Mouse (Mus musculus): ENCODE data around the gene Fbxw26. TPM values are rescaled to one million over a fixed set of nuclear protein-coding genes. Genes with fewer than 3 reads are reported as not detected.
"Not testable (repeated sequence)": the region's sequence is repeated elsewhere in the genome, so short reads cannot be mapped to it uniquely, and the experiment has no call there.

Gene Fbxw26
- total RNA-seq (2021), result not detected
- long read RNA-seq, experiment 1, result 0 reads
- long read RNA-seq, experiment 2, result 0 reads

- DNase-seq (ENCODE audit: low spot score in 2 of 2), result not testable (repeated sequence)
Measured at GRCm38 (mm10) chr9:109745989-109746388, at the start of gene Fbxw26. Gene Fbxw26, minus strand, starts transcription at chr9:109746089.

- no peak for DNase-seq (ENCODE audit: low spot score in 2 of 2)
Measured at GRCm38 (mm10) chr9:109795221-109795620, 49.3 kb upstream of the Fbxw26 start.

GRCm38 (mm10) chr9:109790570-109790969 is 44.7 kb upstream of the Fbxw26 start, which contains the start of gene Fbxw27:
Gene Fbxw27, minus strand, starts transcription at chr9:109790670.
- not testable (repeated sequence) for DNase-seq (ENCODE audit: low spot score in 2 of 2)

GRCm38 (mm10) chr9:109766841-109767240 is 21.0 kb upstream of the Fbxw26 start:
- not testable (repeated sequence) for DNase-seq (ENCODE audit: low spot score in 2 of 2)

GRCm38 (mm10) chr9:109702600-109702999 is 43.3 kb downstream of the Fbxw26 start, which contains the start of gene Fbxw18:
Gene Fbxw18, minus strand, starts transcription at chr9:109702700.
- DNase-seq (ENCODE audit: low spot score in 2 of 2), result not testable (repeated sequence)

GRCm38 (mm10) chr9:109685299-109685698 is 60.6 kb downstream of the Fbxw26 start:
- peak; percentile 6 to 28 for DNase-seq (ENCODE audit: low spot score in 2 of 2)

Other genes with a start within 250 kb of the Fbxw26 start
- gene Fbxw15, start 177.8 kb downstream of the Fbxw26 start, total RNA-seq (2021), result not detected
- gene Fbxw24, start 120.0 kb downstream of the Fbxw26 start, total RNA-seq (2021), result not detected
- gene Fbxw25, start 81.4 kb downstream of the Fbxw26 start, total RNA-seq (2021), result not detected
- gene Fbxw18, start 43.4 kb downstream of the Fbxw26 start, total RNA-seq (2021), result not detected
- gene Fbxw27, start 44.6 kb upstream of the Fbxw26 start, total RNA-seq (2021), result not detected
- gene Spink8, start 66.2 kb upstream of the Fbxw26 start, total RNA-seq (2021), result 10 to 100 TPM; 41.9 to 48.8 TPM
- 10 to 100 TPM in 1 of 2 experiments, 1 to 10 TPM in 1; 9.1 to 10.6 TPM for gene Nme6, start 86.7 kb upstream of the Fbxw26 start, total RNA-seq (2021)
- not detected for gene Camp, start 103.5 kb upstream of the Fbxw26 start, total RNA-seq (2021)
- gene Cdc25a, start 129.5 kb upstream of the Fbxw26 start, total RNA-seq (2021), result 1 to 10 TPM; 5.1 to 6.5 TPM
- gene Map4, start 185.4 kb upstream of the Fbxw26 start, total RNA-seq (2021), result 100 to 1,000 TPM; 625 to 628 TPM

All from layer of hippocampus, postnatal 14 days (tissue).